Comparison of ENCODE assay signal across 8 mouse cellular contexts in genomic region chrX:128576269-128576871, GRCm38 (mm10).
A peak's percentile ranks its signal among the peaks of the same experiment; 100 is the strongest.
DNase-seq lines count a peak whose midpoint lies in the region; ATAC-seq lines count a peak whose summit lies in the region.

No protein-coding gene starts in this region.

- H3K36me3 ChIP-seq in embryonic facial prominence, embryonic 11.5 days (replicated peaks; ENCODE audit: control insufficient read depth, insufficient read depth, low read depth, low read length) = no peaks in the 10 kb centered on the region
- H3K36me3 ChIP-seq in midbrain, embryonic 12.5 days = no peaks in the 10 kb centered on the region

- H3K4me1 ChIP-seq in embryonic facial prominence, embryonic 11.5 days (ENCODE audit: control insufficient read depth, insufficient read depth, low read length) = no peaks in the 10 kb centered on the region
- no peaks in the 10 kb centered on the region for H3K4me1 ChIP-seq in midbrain, embryonic 12.5 days

- no peak overlapping the region for H3K9ac ChIP-seq in embryonic facial prominence, embryonic 11.5 days (replicated peaks; ENCODE audit: low read length)
- H3K9ac ChIP-seq in midbrain, embryonic 12.5 days (replicated peaks) = no peak overlapping the region

- DNase-seq in kidney, adult 9 months = peak; percentile 9
- no peak for DNase-seq in kidney, adult 11 months
- peak; percentile 73 for DNase-seq in ES-CJ7 (ENCODE audit: low read depth, low spot score)
- peak; percentile 54 for DNase-seq in embryonic facial prominence, embryonic 11.5 days (ENCODE audit: low spot score)
- no peak for DNase-seq in natural killer cell, adult 2 months (ENCODE audit: low spot score in 2 of 2)
- DNase-seq in lung, postnatal 36 days = no peak

- H3K27me3 ChIP-seq in embryonic facial prominence, embryonic 11.5 days (ENCODE audit: control insufficient read depth, insufficient read depth, low read length) = no peaks in the 10 kb centered on the region
- H3K27me3 ChIP-seq in midbrain, embryonic 12.5 days = no peaks in the 10 kb centered on the region

- no peak overlapping the region for H3K4me2 ChIP-seq in embryonic facial prominence, embryonic 11.5 days (ENCODE audit: low read depth, low read length)
- H3K4me2 ChIP-seq in midbrain, embryonic 12.5 days (replicated peaks) = 0 out of 2 replicates have a peak overlapping the region, but pooled peaks have one; percentile 17

- H3K9me3 ChIP-seq in embryonic facial prominence, embryonic 11.5 days (replicated peaks; ENCODE audit: control insufficient read depth, low read length) = no peaks in the 10 kb centered on the region
- H3K9me3 ChIP-seq in midbrain, embryonic 12.5 days = no peaks in the 10 kb centered on the region

- 5% methylated on average over 5 of the region's 5 CpGs for WGBS in embryonic facial prominence, embryonic 11.5 days
- WGBS in midbrain, embryonic 12.5 days = 9% methylated on average over 5 of the region's 5 CpGs

- no peak overlapping the region for H3K27ac ChIP-seq in embryonic facial prominence, embryonic 11.5 days (replicated peaks; ENCODE audit: low read depth, low read length)
- no peak overlapping the region for H3K27ac ChIP-seq in midbrain, embryonic 12.5 days (replicated peaks)

- no peak overlapping the region for H3K4me3 ChIP-seq in embryonic facial prominence, embryonic 11.5 days (ENCODE audit: low read depth, low read length)
- no peak overlapping the region for H3K4me3 ChIP-seq in midbrain, embryonic 12.5 days

- no peak for ATAC-seq in embryonic facial prominence, embryonic 11.5 days (replicated peaks; ENCODE audit: insufficient number of reproducible peaks, low FRiP score, low TSS enrichment, low read depth)
- ATAC-seq in midbrain, embryonic 12.5 days (ENCODE audit: low FRiP score, low read depth) = peak; percentile 81; the same call in 1 of the 2 replicates
- no peak for ATAC-seq in erythroid progenitor cell, adult 5-6 weeks (replicated peaks; ENCODE audit: low FRiP score, poor library complexity, severe bottlenecking)

Comparison
In these comparisons a context has a peak if more than half of its experiments do, and no peak if none do; other contexts are left out.
1. DNase-seq: peak in kidney, adult 9 months (single experiment), ES-CJ7 (single experiment) and embryonic facial prominence, embryonic 11.5 days (single experiment); none in kidney, adult 11 months (single experiment), natural killer cell, adult 2 months (0 of 2) and lung, postnatal 36 days (single experiment).